ENCODE assay signal across 8 mouse cellular contexts in the genomic region with DNA sequence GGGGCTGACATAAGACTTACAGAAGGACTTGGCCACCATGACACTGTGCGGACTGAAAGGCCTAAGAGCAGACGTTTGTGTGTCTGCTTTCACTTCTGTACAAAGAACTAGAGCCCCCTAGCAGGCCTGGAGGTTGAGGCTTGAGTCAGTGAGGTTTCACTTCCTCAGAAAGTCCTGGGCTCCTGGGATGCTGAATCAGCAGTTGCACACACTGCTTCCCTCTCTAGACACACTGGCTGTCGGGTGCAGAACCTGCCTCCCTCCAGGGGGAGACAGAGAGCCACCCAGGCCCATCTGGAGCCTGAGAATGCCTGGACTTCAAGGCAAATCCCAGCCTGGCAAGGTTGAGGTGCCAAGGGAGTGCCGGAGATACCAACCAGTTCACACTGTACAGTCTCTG. TPM values are rescaled to one million over a fixed set of nuclear protein-coding genes. Genes with fewer than 3 reads are reported as not detected.
DNase-seq lines count a peak whose midpoint lies in the region; ATAC-seq and TF ChIP-seq lines count a peak whose summit lies in the region.

No protein-coding gene starts in this region.

- WGBS in hindbrain, embryonic 10.5 days = 71% methylated on average over 4 of the region's 4 CpGs
- WGBS in hindbrain, embryonic 12.5 days = 71% methylated on average over 4 of the region's 4 CpGs
- 82% methylated on average over 4 of the region's 4 CpGs for WGBS in limb, embryonic 10.5 days

- peaks cover 2% of the 10 kb centered on the region; the same call in 1 of the 2 replicates for H3K27me3 ChIP-seq in hindbrain, embryonic 10.5 days (ENCODE audit: insufficient read depth, poor library complexity, severe bottlenecking)
- no peaks in the 10 kb centered on the region for H3K27me3 ChIP-seq in hindbrain, embryonic 12.5 days
- H3K27me3 ChIP-seq in limb, embryonic 10.5 days (ENCODE audit: low read depth, poor library complexity, severe bottlenecking) = no peaks in the 10 kb centered on the region
- H3K27me3 ChIP-seq in testis, adult 2 months (ENCODE audit: control insufficient read depth, insufficient read depth, low read length) = no peaks in the 10 kb centered on the region

- H3K4me3 ChIP-seq in hindbrain, embryonic 10.5 days = no peak overlapping the region
- H3K4me3 ChIP-seq in hindbrain, embryonic 12.5 days = no peak overlapping the region
- no peak overlapping the region for H3K4me3 ChIP-seq in limb, embryonic 10.5 days
- no peak overlapping the region for H3K4me3 ChIP-seq in testis, adult 2 months (ENCODE audit: control insufficient read depth, low read depth, low read length)

- TF ChIP-seq CTCF in brain, embryonic 14.5 days (IDR thresholded peaks at IDR 0.05; ENCODE audit: borderline replicate concordance, extremely low read depth, insufficient read depth, insufficient read length) = peak; percentile 41; the same call in 1 of the 2 replicates
- TF ChIP-seq CTCF in testis, adult 2 months (IDR thresholded peaks at IDR 0.05; ENCODE audit: control insufficient read depth, insufficient read depth, insufficient replicate concordance, low read depth, low read length) = peak; percentile 74; the same call in 1 of the 2 replicates

- no peak overlapping the region for H3K9ac ChIP-seq in hindbrain, embryonic 12.5 days

- peaks cover 44% of the 10 kb centered on the region for H3K4me1 ChIP-seq in hindbrain, embryonic 10.5 days (replicated peaks)
- peaks cover 24% of the 10 kb centered on the region for H3K4me1 ChIP-seq in hindbrain, embryonic 12.5 days
- peaks cover 48% of the 10 kb centered on the region for H3K4me1 ChIP-seq in limb, embryonic 10.5 days
- no peaks in the 10 kb centered on the region for H3K4me1 ChIP-seq in testis, adult 2 months (ENCODE audit: control insufficient read depth, insufficient read depth, low read length)

- no peak for ATAC-seq in hindbrain, embryonic 12.5 days (ENCODE audit: low FRiP score)

- no peak overlapping the region for H3K4me2 ChIP-seq in hindbrain, embryonic 12.5 days (replicated peaks)

- no peaks in the 10 kb centered on the region for H3K9me3 ChIP-seq in hindbrain, embryonic 10.5 days
- no peaks in the 10 kb centered on the region for H3K9me3 ChIP-seq in hindbrain, embryonic 12.5 days (replicated peaks)
- H3K9me3 ChIP-seq in limb, embryonic 10.5 days (replicated peaks) = no peaks in the 10 kb centered on the region

- H3K27ac ChIP-seq in hindbrain, embryonic 10.5 days = no peak overlapping the region; the same call in 1 of the 2 replicates
- H3K27ac ChIP-seq in hindbrain, embryonic 12.5 days = no peak overlapping the region
- peak overlapping the region; percentile 62 for H3K27ac ChIP-seq in limb, embryonic 10.5 days
- H3K27ac ChIP-seq in testis, adult 2 months (ENCODE audit: control insufficient read depth, insufficient read depth, low read depth, low read length) = no peak overlapping the region; the same call in 1 of the 2 replicates

- TF ChIP-seq POLR2A in brain, embryonic 14.5 days (IDR thresholded peaks at IDR 0.05; ENCODE audit: borderline replicate concordance, extremely low read depth, insufficient read depth, insufficient read length, poor library complexity, severe bottlenecking) = no peak
- no peak for TF ChIP-seq POLR2A in testis, adult 2 months (IDR thresholded peaks at IDR 0.05; ENCODE audit: control insufficient read depth, low read depth, low read length)

- H3K36me3 ChIP-seq in hindbrain, embryonic 10.5 days = no peaks in the 10 kb centered on the region
- no peaks in the 10 kb centered on the region for H3K36me3 ChIP-seq in hindbrain, embryonic 12.5 days
- no peaks in the 10 kb centered on the region for H3K36me3 ChIP-seq in limb, embryonic 10.5 days
- H3K36me3 ChIP-seq in testis, adult 2 months (ENCODE audit: control insufficient read depth, insufficient read depth, low read length) = no peaks in the 10 kb centered on the region

- peak; percentile 36 for DNase-seq in hindbrain, embryonic 10.5 days (ENCODE audit: low spot score)
- no peak for DNase-seq in brain, embryonic 14.5 days (ENCODE audit: low read depth)
- DNase-seq in gastrocnemius, postnatal 10 days = peak; percentile 76
- peak; percentile 76 for DNase-seq in kidney, adult 18-20 months
- DNase-seq in limb, embryonic 10.5 days (ENCODE audit: low spot score) = no peak
- peak; percentile 35 for DNase-seq in naive thymus-derived CD4-positive, alpha-beta T cell, adult 2 months (ENCODE audit: low read depth)

RNA-seq across cellular contexts. Expression of a gene that starts 3.1 kb away (rescaled TPM):
- polyA plus RNA-seq in hindbrain, embryonic 10.5 days (2016; fragmentation: Nextera tagmentation; extraction: Ambion mirVana) = 0.21 and 0.39 TPM in 2 replicates
- 2.4 and 15.9 TPM in 2 replicates for polyA plus RNA-seq in hindbrain, embryonic 12.5 days (2016; fragmentation: Nextera tagmentation; extraction: Ambion mirVana)
- polyA plus RNA-seq in brain, embryonic 14.5 days (2012; rRNA removed) = 0.98 and 1.4 TPM in 2 replicates
- total RNA-seq in gastrocnemius, postnatal 10 days (2021) = 100 to 1,000 TPM; 204 to 410 TPM
- polyA plus RNA-seq in limb, embryonic 10.5 days (2016; fragmentation: Nextera tagmentation; extraction: Ambion mirVana) = 0.56 and 0.98 TPM in 2 replicates
- 0.16 and 0.20 TPM in 2 replicates for polyA plus RNA-seq in testis, adult 2 months (2012; rRNA removed)

RNA-seq across cellular contexts. Expression of a gene that starts 14.4 kb away (rescaled TPM):
- 1.5 and 3.4 TPM in 2 replicates for polyA plus RNA-seq in hindbrain, embryonic 10.5 days (2016; fragmentation: Nextera tagmentation; extraction: Ambion mirVana)
- 3.0 and 3.3 TPM in 2 replicates for polyA plus RNA-seq in hindbrain, embryonic 12.5 days (2016; fragmentation: Nextera tagmentation; extraction: Ambion mirVana)
- polyA plus RNA-seq in brain, embryonic 14.5 days (2012; rRNA removed) = 2.0 and 2.6 TPM in 2 replicates
- total RNA-seq in gastrocnemius, postnatal 10 days (2021) = 1 to 10 TPM; 1.9 TPM
- 0.80 TPM in 1 of 2 replicates, not detected in the other for polyA plus RNA-seq in limb, embryonic 10.5 days (2016; fragmentation: Nextera tagmentation; extraction: Ambion mirVana)
- polyA plus RNA-seq in testis, adult 2 months (2012; rRNA removed) = 0.05 TPM in 1 of 2 replicates, not detected in the other

RNA-seq across cellular contexts. Expression of a gene that starts 38.8 kb away (rescaled TPM):
- 0.37 and 0.46 TPM in 2 replicates for polyA plus RNA-seq in hindbrain, embryonic 10.5 days (2016; fragmentation: Nextera tagmentation; extraction: Ambion mirVana)
- 2.3 and 2.4 TPM in 2 replicates for polyA plus RNA-seq in hindbrain, embryonic 12.5 days (2016; fragmentation: Nextera tagmentation; extraction: Ambion mirVana)
- 12.9 and 15.2 TPM in 2 replicates for polyA plus RNA-seq in brain, embryonic 14.5 days (2012; rRNA removed)
- total RNA-seq in gastrocnemius, postnatal 10 days (2021) = under 1 TPM; 0.90 to 0.96 TPM
- polyA plus RNA-seq in limb, embryonic 10.5 days (2016; fragmentation: Nextera tagmentation; extraction: Ambion mirVana) = 0.06 and 0.69 TPM in 2 replicates
- polyA plus RNA-seq in testis, adult 2 months (2012; rRNA removed) = 19.4 and 28.0 TPM in 2 replicates

Comparison
In these comparisons a context has a peak if more than half of its experiments do, and no peak if none do; other contexts are left out.
1. DNase-seq: peak in hindbrain, embryonic 10.5 days (single experiment), gastrocnemius, postnatal 10 days (single experiment), kidney, adult 18-20 months (single experiment) and naive thymus-derived CD4-positive, alpha-beta T cell, adult 2 months (single experiment); none in brain, embryonic 14.5 days (single experiment) and limb, embryonic 10.5 days (single experiment).